Mouse (Mus musculus): ENCODE data around the gene 9330159F19Rik.
A peak's percentile ranks its signal among the peaks of the same experiment; 100 is the strongest.

9330159F19Rik gene

DNA sequence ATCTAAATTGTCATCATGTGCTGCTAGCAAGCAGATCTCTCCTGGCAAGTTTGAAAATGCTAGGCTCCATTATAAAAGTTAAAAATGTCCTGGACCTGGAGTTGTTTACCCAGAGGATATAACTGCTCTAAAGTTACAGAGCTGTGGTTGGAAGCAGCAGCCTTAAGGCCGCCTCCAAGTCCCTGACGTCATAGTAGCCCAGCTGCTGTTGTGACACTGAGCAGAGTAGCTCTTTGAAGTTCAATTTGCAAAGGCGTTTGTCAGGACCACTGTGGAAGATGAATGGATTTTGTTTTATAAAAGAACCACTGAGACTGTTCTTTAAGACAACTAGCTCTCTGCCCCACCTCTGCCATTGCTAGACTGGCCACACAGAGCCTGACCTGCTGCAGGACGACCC, at the start of gene 9330159F19Rik:
Gene 9330159F19Rik (plus strand): TSS at position 154 of the 400 bp plus-strand sequence.
- peak; percentile 35 to 41 for DNase-seq (ENCODE audit: inconsistent age in 2 of 2, low spot score in 1 of 2)

DNA sequence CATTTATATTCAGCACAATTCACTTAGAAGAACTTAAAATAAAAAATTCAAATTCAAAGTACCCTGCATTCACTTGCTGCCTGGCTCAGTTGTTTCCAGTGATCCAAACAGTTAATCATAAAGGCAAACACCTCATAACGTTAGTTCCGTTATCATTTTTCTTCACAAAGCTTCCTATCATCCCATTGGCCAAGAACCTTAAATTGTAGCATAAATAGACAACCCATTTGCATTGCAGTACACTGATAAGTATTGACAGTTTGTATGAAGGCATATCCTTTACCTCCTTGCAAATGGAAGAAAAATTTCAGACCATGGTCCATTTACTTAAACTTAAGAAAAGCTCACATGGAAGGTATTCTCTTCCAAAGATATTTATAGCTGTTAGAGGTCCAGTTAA, 49.7 kb upstream of the 9330159F19Rik start:
- no peak for DNase-seq (ENCODE audit: inconsistent age in 2 of 2, low spot score in 1 of 2)

DNA sequence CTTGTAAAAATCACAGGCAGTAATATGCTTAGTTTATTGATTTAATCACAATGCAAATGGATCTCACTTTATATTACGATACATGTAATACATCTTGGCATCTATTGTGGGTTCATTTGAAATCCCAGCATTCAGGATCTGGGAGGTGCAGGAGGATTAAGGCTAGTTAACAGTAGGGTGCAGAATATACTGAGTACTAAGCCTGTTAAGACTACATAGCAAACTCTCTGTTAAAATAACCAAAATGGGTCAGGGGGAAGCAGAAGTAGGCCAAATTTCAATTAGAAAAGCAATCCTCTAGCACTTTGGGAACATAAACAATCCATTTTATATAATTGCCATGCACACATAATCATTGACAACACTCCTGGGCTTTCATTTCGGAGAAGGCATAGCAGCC, 37.6 kb upstream of the 9330159F19Rik start:
- no peak for DNase-seq (ENCODE audit: inconsistent age in 2 of 2, low spot score in 1 of 2)

DNA sequence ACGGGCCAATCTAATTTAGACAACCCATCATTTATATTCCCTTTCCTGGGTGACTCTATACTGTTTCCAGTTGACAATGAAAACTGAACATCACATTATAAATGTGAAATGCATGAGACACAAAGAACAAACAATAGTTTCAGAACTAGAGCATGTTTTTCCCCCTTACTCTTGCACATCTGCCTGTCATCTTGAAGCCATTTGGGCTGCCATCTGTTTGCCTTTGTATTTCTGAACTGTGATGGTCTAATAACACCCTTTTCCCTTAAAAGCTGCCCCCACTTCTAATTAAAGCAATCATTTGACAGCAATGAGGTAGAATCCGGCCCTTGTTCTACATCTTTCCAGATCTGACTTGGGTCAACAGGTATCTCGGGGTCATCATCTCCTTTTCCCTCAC, 35.8 kb upstream of the 9330159F19Rik start:
- DNase-seq (ENCODE audit: inconsistent age in 2 of 2, low spot score in 1 of 2), result no peak

DNA sequence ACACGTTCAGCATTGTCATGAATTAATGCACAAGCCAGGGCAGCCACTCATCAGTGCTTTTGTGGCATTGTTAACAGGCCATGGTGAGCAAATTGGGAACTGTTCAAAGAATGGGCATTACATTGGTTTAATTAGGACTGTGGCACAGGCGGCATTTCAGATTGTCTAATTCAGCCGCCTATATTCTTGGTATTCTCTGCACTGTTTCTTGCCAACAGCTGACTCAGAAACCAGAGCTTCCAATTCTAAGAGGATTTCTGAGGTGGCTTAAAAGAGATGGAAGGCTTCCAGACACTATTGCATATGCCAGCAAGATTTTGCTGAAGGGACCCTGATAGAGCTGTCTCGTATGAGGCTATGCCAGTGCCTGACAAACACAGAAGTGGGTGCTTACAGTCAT, 34.5 kb upstream of the 9330159F19Rik start:
- DNase-seq (ENCODE audit: inconsistent age in 2 of 2, low spot score in 1 of 2), result no peak

DNA sequence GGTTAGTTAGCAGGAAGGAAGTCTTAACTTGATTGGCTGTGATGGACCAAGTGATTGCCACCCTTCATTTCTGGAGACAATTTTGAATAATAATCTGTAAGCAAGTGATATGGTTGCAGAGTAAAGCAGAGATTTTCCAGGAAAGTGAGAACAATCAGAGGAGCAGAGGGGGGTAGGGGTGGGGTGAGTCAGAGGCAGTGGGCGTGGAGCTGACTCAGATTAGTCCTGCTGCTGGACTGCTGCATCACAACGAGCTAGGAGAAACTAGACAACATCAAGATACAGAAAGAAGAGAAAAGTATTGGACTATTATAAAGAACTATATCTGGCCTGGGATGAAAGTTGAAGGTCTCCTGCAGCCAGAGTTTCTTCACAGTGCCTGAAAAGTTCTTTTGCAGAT, 33.4 kb upstream of the 9330159F19Rik start:
- peak; percentile 41 to 67 for DNase-seq (ENCODE audit: inconsistent age in 2 of 2, low spot score in 1 of 2)

DNA sequence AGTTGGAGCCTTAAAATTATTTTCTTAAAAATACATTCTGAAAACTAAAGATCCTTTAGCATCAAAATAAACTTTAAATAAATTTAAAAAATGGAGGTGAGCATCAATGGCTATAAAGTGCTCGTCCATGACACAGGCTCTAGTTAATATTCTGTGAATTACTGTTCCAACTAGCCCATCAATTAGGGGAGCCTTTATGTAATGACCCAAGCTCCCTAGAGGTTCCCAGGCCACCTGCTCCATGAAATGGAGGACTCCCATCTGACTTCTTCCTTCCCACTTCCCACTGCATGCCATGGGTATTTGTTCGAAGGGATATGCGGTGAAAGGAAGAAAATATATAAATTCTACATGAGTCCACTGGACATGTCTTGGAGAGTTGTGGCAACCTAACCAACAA, 31.2 kb upstream of the 9330159F19Rik start:
- DNase-seq (ENCODE audit: inconsistent age in 2 of 2, low spot score in 1 of 2), result no peak

DNA sequence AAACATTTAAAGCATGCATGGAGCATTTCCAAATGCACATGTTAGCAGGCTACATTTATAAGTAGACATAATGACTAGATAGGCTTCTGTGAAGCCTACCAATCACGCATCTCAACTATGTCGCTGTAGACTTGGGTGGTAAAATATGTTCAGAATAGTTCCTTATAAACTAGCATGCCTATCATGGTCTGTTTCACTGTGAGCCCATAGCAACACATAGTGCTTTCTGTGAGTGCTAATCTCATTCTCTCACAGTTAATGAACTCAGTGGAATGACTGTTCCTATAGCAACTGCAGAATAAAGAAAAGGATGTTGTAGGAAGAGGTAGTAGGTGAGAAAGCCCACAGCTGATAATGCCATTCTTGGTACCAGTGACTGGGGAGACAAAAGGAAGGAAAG, 30.4 kb upstream of the 9330159F19Rik start:
- DNase-seq (ENCODE audit: inconsistent age in 2 of 2, low spot score in 1 of 2), result no peak

DNA sequence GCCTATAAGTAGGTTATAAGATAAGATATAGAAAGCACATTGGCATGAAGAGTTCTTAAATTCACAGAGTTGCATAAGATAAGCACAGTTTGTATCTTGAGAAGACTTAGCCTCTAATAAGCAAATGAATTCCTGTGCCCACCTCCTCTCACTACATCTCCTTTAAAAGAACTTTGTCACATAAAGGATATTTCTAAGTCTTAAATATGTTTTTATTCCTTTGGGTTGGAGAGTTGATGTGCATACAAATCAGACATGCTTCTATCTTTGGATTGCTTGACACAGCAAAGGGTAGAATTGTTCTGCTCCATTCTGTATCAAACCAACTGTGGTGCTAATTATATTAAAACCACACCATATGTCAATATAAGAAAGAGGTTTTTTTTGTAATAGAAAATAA, 17.6 kb upstream of the 9330159F19Rik start:
- no peak for DNase-seq (ENCODE audit: inconsistent age in 2 of 2, low spot score in 1 of 2)

DNA sequence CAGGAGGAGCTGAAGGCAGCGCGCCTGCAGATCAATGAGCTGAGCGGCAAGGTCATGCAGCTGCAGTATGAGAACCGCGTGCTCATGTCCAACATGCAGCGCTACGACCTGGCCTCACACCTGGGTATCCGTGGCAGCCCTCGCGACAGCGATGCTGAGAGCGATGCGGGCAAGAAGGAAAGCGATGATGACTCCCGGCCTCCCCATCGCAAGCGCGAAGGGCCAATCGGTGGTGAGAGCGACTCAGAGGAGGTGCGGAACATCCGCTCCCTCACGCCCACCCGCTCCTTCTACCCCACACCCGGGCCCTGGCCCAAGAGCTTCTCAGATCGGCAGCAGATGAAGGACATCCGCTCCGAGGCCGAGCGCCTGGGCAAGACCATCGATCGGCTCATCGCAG, 14.6 kb upstream of the 9330159F19Rik start:
- DNase-seq (ENCODE audit: inconsistent age in 2 of 2, low spot score in 1 of 2), result no peak

DNA sequence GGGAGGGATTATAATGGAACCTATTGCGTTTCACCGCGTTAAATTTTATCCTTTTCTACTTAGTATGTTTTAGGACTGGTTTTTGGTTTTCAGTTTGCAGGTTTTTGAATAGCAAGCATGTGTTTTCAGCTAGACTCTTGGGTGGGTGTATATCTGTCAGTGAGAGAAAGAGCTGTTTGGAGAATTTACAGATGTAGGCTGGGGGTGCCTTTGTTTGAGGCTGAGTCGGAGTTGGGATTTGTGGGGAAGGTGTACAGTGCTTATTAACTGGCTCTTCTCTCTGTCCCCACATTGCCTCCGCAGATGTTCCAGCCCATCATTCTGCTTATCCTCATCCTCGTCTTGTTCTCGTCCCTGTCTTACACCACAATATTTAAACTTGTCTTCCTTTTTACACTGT, 12.8 kb upstream of the 9330159F19Rik start, which contains the start of gene Gm49353:
Gene Gm49353 (plus strand): TSS at position 313 of the 400 bp plus-strand sequence.
- no peak for DNase-seq (ENCODE audit: inconsistent age in 2 of 2, low spot score in 1 of 2)

DNA sequence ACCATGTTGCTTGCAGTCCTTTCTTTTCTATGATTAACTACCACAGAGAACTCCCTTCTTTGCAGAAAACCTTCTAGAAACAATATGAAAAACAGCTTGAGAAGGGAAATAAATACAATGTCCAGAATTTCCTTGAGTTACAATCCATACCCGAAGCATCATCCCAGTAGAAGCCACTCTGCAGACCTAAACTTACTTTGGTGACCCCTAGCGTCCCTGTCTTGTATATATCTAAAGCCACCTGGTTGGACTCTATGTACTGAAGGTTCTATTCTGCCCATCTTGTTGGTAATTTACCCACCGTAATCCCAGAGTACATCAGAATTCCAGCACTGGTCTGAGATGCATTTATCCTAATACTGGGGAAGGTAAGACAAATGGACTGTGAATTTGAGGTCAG, 11.6 kb upstream of the 9330159F19Rik start:
- DNase-seq (ENCODE audit: inconsistent age in 2 of 2, low spot score in 1 of 2), result no peak

DNA sequence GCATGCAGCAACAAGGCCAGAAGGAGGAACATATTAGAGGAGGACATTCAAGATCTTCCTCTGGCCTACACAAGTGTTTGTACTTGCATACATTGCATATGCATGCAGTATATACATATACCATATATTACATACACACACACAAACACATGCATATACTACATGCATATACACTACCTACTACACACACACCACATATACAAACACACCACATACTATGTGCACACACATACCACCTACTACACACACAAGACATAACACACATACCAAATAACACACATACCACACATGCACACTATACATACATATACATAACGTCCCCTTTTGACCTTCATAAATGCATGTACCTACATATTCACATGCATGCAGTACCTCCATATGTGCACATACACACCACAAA, 10.8 kb upstream of the 9330159F19Rik start:
- DNase-seq (ENCODE audit: inconsistent age in 2 of 2, low spot score in 1 of 2), result no peak

DNA sequence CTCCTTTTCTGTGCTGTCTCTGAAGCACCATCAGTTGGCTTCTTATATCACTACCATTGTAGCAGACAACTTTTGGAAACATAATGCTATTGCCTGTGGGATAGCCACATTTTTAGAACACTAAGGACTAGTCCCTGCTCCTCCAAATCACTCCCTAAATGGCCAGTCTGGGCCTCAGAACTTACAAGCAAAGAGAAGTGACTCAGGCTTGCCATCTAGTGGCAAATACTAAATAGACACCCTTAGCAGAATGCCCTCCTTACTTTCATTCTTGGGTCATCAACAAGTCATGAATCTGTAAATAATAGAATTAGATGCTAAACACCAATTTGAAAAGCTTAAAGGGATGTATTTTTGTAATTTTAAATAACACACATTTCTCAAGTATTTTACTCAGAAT, 4.7 kb upstream of the 9330159F19Rik start:
- peak in 1 of 2 experiments; percentile 68 for DNase-seq (ENCODE audit: inconsistent age in 2 of 2, low spot score in 1 of 2)

DNA sequence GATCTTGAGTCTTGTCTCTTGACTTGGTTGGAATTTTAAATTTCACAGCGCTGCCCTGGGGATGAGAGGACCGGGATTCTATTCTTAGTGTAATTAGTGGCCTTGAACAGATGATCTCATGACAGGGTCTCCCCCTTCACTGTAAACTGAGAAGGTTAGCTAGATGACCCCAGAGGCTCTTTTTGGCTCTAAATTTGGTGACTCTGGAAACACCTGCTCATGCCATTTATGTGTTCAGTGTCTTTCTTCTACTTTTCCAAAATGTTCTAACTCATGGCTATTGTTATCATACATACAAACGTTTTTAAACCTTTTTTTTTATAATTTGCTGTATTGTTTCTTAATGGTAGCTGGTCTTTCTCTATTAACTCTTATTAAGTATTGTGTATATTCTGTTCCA, 2.7 kb upstream of the 9330159F19Rik start:
- no peak for DNase-seq (ENCODE audit: inconsistent age in 2 of 2, low spot score in 1 of 2)

DNA sequence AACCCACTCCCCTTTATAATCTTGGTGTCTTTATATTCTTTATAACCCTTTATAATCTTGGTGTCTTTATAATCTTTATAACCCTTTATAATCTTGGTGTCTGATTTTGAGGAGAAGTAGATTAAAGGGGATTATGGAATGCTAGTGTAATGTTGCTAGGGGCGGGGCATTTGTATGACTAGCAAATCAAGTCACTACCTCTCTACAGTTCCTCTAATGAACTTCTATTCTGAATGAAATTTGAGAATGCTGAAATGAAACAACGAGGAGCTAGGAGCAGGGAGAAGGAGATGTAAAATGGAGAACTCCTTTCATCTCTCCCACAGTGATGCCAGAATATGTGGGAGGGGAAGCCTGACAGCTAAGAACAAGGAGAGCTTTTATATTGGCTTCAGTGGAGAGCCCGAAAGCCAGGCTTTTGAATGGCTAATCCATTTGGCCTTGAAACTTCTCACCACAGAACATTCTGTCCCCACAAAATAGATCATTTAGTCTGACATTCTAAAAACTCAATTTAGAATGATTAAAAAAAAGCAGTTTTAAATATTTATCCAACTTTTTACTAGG, 2.2 kb downstream of the 9330159F19Rik start:
- DNase-seq (ENCODE audit: inconsistent age in 2 of 2, low spot score in 1 of 2), result peak; percentile 27 to 60

DNA sequence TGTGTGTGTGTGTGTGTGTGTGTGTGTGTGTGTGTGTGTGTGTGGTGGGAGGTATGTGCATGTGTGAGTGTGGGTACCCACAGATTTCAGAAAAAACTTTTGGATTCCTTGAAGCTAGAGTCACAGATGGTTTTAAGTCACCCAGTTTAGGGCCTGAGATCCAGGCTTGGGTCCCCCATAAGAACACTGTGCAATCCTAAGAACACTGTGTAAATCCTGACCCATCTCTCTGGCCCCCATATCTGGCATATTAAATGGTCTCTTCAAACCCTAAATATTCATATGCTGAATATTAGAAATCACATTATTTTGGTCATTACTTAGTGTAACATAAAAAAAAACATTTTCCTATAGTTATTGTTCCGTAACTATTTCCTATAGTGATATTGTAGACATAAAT, 5.6 kb downstream of the 9330159F19Rik start:
- no peak for DNase-seq (ENCODE audit: inconsistent age in 2 of 2, low spot score in 1 of 2)

DNA sequence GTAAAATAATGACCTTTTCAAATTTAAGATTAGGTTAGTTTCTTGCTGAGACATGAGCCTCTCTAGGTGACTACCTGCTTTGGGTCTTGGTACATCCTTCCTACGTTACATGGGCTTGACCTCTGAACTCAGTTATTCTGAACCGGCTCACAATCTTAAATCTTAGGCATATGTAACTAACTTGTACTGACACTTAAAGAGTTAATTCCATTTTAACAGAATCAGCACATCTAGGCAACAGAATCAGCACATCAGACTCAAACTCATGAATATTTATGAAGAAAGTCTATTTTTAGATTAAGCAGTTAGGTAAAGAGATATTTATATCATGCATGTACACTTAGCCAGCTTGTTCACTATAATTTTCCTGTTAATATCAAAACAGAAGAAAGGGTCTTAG, 6.0 kb downstream of the 9330159F19Rik start:
- no peak for DNase-seq (ENCODE audit: inconsistent age in 2 of 2, low spot score in 1 of 2)

DNA sequence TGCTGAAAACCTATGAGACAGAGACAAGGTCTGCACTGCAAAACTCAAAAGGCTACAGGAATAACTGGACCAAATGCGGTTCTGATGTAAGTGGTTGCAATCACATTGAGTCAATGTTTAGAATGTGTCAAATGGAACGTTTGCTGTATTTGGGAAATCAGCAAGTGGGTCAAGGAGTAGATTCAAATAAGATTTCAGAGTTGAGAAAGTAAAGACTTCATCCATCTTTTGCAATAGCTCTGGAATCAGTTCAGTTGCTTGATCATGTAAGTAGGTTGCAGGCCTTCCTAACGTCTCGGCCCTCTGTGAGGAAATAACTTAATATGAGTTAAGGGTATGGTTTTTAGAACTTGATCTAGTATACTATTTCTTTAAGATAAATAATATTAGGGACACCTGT, 13.9 kb downstream of the 9330159F19Rik start:
- peak in 1 of 2 experiments; percentile 32 for DNase-seq (ENCODE audit: inconsistent age in 2 of 2, low spot score in 1 of 2)

DNA sequence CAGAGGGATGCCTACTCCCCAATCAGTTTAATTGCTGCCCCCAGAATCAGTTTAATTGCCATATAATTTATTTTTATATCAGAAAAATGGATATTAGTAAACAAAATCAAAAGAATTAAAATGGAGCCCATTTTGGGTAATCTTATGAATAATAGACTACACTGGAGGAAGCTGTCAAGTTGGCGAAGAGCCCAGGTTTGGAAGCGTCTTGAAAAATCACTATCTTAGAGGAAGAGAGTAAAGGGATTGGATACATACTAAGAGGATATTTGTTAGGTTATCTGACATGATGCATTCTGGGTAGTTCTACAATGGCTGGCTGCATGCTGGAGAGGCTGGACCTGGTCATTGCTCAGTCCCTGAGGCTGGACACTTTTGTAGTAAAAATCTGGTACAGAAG, 19.8 kb downstream of the 9330159F19Rik start:
- no peak for DNase-seq (ENCODE audit: inconsistent age in 2 of 2, low spot score in 1 of 2)
